8 mouse cellular contexts compared by ENCODE assay signal in the genomic region with DNA sequence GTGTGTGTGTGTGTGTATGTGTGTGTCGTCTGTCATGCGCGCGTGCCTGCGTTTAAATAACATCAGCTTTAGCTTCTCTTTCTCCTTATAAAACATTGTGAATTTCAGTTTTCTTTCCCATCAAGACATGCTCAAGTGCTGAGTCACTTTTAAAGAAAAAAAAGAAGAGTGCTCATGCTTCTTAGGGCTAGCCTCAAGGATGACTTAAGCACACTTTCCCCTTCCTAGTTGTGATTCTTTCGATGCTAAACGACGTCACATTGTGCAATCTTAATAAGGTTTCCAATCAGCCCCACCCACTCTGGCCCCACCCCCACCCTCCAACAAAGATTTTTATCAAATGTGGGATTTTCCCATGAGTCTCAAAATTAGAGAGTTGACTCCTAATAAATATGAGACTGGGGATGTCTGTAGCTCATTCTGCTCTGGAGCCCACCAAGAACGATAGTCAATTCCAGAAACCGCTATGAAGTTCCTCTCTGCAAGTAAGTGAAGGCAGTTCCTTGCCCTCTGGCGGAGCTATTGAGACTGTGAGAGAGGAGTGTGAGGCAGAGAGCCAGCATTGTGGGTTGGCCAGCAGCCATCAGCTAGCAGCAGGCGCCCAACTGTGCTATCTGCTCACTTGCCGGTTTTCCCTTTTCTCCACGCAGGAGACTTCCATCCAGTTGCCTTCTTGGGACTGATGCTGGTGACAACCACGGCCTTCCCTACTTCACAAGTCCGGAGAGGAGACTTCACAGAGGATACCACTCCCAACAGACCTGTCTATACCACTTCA. TPM values are rescaled to one million over a fixed set of nuclear protein-coding genes. Genes with fewer than 3 reads are reported as not detected.
A peak's percentile ranks its signal among the peaks of the same experiment; 100 is the strongest.
DNase-seq lines count a peak whose midpoint lies in the region; ATAC-seq lines count a peak whose summit lies in the region.

A gene (plus strand): TSS at position 389 of the 778 bp plus-strand sequence.

- H3K4me2 ChIP-seq in forebrain, embryonic 13.5 days: peak within 1 kb of the TSS; percentile 11
- no peak within 1 kb of the TSS for H3K4me2 ChIP-seq in stomach, embryonic 14.5 days (replicated peaks; ENCODE audit: low read depth, low read length)

- no peak within 1 kb of the TSS for H3K4me3 ChIP-seq in forebrain, embryonic 13.5 days
- no peak within 1 kb of the TSS for H3K4me3 ChIP-seq in forebrain, embryonic 10.5 days
- H3K4me3 ChIP-seq in stomach, embryonic 14.5 days (ENCODE audit: low read depth, low read length): no peak within 1 kb of the TSS

- DNase-seq in forebrain, embryonic 10.5 days (ENCODE audit: extremely low spot score, low spot score): no peak
- peak; percentile 49 for DNase-seq in brain, embryonic 18.5 days (ENCODE audit: low read depth, low spot score)
- DNase-seq in frontal cortex, adult 2 months (ENCODE audit: extremely low spot score in 1 of 2, low spot score in 1 of 2): peak; percentile 73 to 94
- peak; percentile 96 for DNase-seq in heart, postnatal 4 days
- peak; percentile 65 for DNase-seq in left cerebral cortex, adult 11 months (ENCODE audit: low spot score)

- no peaks in the 10 kb centered on the region for H3K27me3 ChIP-seq in forebrain, embryonic 13.5 days
- no peaks in the 10 kb centered on the region for H3K27me3 ChIP-seq in forebrain, embryonic 10.5 days (ENCODE audit: poor library complexity, severe bottlenecking)
- H3K27me3 ChIP-seq in stomach, embryonic 14.5 days (ENCODE audit: control insufficient read depth, insufficient read depth, low read length): no peaks in the 10 kb centered on the region

- H3K9ac ChIP-seq in forebrain, embryonic 13.5 days: no peak within 1 kb of the TSS
- no peak within 1 kb of the TSS for H3K9ac ChIP-seq in stomach, embryonic 14.5 days (replicated peaks; ENCODE audit: low read depth, low read length)

- H3K9me3 ChIP-seq in forebrain, embryonic 13.5 days (replicated peaks): no peaks in the 10 kb centered on the region
- no peaks in the 10 kb centered on the region for H3K9me3 ChIP-seq in forebrain, embryonic 10.5 days
- H3K9me3 ChIP-seq in stomach, embryonic 14.5 days (ENCODE audit: control insufficient read depth, low read depth, low read length): no peaks in the 10 kb centered on the region

- peaks cover 5% of the 10 kb centered on the region for H3K4me1 ChIP-seq in forebrain, embryonic 13.5 days
- 0 out of 2 replicates have a peak, but pooled peaks cover 2% of the 10 kb centered on the region for H3K4me1 ChIP-seq in forebrain, embryonic 10.5 days
- no peaks in the 10 kb centered on the region for H3K4me1 ChIP-seq in stomach, embryonic 14.5 days (ENCODE audit: control insufficient read depth, insufficient read depth, low read length)

- no peaks in the 10 kb centered on the region for H3K36me3 ChIP-seq in forebrain, embryonic 13.5 days (ENCODE audit: poor library complexity, severe bottlenecking)
- no peaks in the 10 kb centered on the region for H3K36me3 ChIP-seq in forebrain, embryonic 10.5 days (replicated peaks)
- H3K36me3 ChIP-seq in stomach, embryonic 14.5 days (ENCODE audit: control insufficient read depth, insufficient read depth, low read length): no peaks in the 10 kb centered on the region

- H3K27ac ChIP-seq in forebrain, embryonic 13.5 days: no peak within 1 kb of the TSS
- H3K27ac ChIP-seq in forebrain, embryonic 10.5 days: no peak within 1 kb of the TSS
- no peak within 1 kb of the TSS for H3K27ac ChIP-seq in stomach, embryonic 14.5 days (ENCODE audit: low read length)

- WGBS in forebrain, embryonic 13.5 days: 56% methylated on average over 16 of the region's 16 CpGs
- 72% methylated on average over 16 of the region's 16 CpGs for WGBS in forebrain, embryonic 10.5 days
- 60% methylated on average over 16 of the region's 16 CpGs for WGBS in stomach, embryonic 14.5 days

- peak; percentile 72 for ATAC-seq in forebrain, embryonic 13.5 days
- ATAC-seq in megakaryocyte progenitor cell, adult 5-6 weeks (replicated peaks; ENCODE audit: poor library complexity): peak; percentile 92
- ATAC-seq in stomach, embryonic 14.5 days (ENCODE audit: insufficient number of reproducible peaks, insufficient read depth, low FRiP score, low read depth): peak; percentile 67; the same call in 1 of the 2 replicates

RNA-seq across cellular contexts. Expression of the gene that starts here (rescaled TPM):
- polyA plus RNA-seq in forebrain, embryonic 13.5 days (2015; fragmentation: Nextera tagmentation; extraction: Ambion mirVana): not detected in 2 replicates
- not detected in 2 replicates for polyA plus RNA-seq in forebrain, embryonic 10.5 days (2016; fragmentation: Nextera tagmentation; extraction: Ambion mirVana)
- 0.10 and 0.25 TPM in 2 replicates for polyA plus RNA-seq in frontal cortex, adult 2 months (2012; rRNA removed)
- under 1 TPM in 1 of 2 experiments, not detected in 1; 0.29 TPM for total RNA-seq in heart, postnatal 4 days (2021)
- total RNA-seq in megakaryocyte progenitor cell, adult 5-6 weeks (2015): 0.86 and 1.4 TPM in 2 replicates
- 0.07 and 2.7 TPM in 2 replicates for total RNA-seq in megakaryocyte progenitor cell, adult 5-6 weeks (2017)
- polyA plus RNA-seq in stomach, embryonic 14.5 days (2014; fragmentation: Nextera tagmentation; extraction: Ambion mirVana): not detected in 2 replicates

Comparison
In these comparisons a context has a peak if more than half of its experiments do, and no peak if none do; other contexts are left out.
1. Peak in ATAC-seq and H3K4me2 ChIP-seq in forebrain, embryonic 13.5 days; RNA of the gene not detected or under 1 TPM.
2. Peak in DNase-seq in frontal cortex, adult 2 months; RNA of the gene not detected or under 1 TPM.
3. Peak in DNase-seq in heart, postnatal 4 days; RNA of the gene not detected or under 1 TPM.
4. Peak in ATAC-seq in stomach, embryonic 14.5 days; RNA of the gene not detected or under 1 TPM.